Mouse (Mus musculus): ENCODE data around the gene Aplp2.

DNA sequence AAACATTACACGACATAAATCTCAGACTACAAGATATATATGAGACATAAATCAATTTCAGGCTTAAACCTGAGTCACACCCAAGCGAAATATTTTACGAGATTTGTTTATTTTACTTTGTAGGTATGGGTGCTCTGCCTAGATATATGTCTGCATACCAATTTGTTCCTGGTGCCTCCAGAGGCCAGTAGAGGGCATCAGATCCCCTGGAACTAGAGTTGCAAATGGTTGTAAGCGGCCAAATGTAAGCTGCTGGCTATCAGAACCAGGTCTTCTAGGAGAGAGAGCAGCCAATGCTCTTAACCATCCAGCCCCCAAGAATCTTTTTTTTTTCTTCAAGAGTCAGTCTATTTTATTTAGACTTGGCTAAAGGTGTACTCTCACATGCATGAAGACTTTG, 51.7 kb downstream of the Aplp2 start:
- TF ChIP-seq MYOG (IDR thresholded peaks at IDR 0.05; ENCODE audit: control insufficient read depth, extremely low read depth, insufficient read length) = no peak
- TF ChIP-seq CTCF (IDR thresholded peaks at IDR 0.05; ENCODE audit: control insufficient read depth, insufficient read depth, insufficient read length) = no peak
- TF ChIP-seq MYOD1 (IDR thresholded peaks at IDR 0.05; ENCODE audit: control insufficient read depth, insufficient read length, low read depth) = no peak
- no peak for TF ChIP-seq MAX (IDR thresholded peaks at IDR 0.05)
- TF ChIP-seq FOSL1 (IDR thresholded peaks at IDR 0.05; ENCODE audit: insufficient read depth, low read length, poor library complexity, severe bottlenecking) = no peak

All from C2C12 (cell line).